Mouse (Mus musculus): ENCODE data around the gene Zfp874a. TPM values are rescaled to one million over a fixed set of nuclear protein-coding genes. Genes with fewer than 3 reads are reported as not detected.
A peak's percentile ranks its signal among the peaks of the same experiment; 100 is the strongest.
"Not testable (repeated sequence)": the region's sequence is repeated elsewhere in the genome, so short reads cannot be mapped to it uniquely, and the experiment has no call there.

Zfp874a gene
- total RNA-seq (2014; fragmentation: Nextera tagmentation) (8.4 and 8.7 TPM in 2 replicates), total RNA-seq (2017) (6.6 and 15.0 TPM in 2 replicates)

GRCm38 (mm10) chr13:67451172-67452020 lies at the start of gene Zfp874a:
Gene Zfp874a (minus strand): TSS chr13:67451624.
- peak; percentile 97 for ATAC-seq (replicated peaks; ENCODE audit: poor library complexity, severe bottlenecking)

GRCm38 (mm10) chr13:67500908-67501307 lies 49.5 kb upstream of the Zfp874a start:
- no peak for ATAC-seq (replicated peaks; ENCODE audit: poor library complexity, severe bottlenecking)

GRCm38 (mm10) chr13:67500084-67500719 lies 48.8 kb upstream of the Zfp874a start, which contains the start of gene Zfp58:
Gene Zfp58 (minus strand): TSS chr13:67500555.
- ATAC-seq (replicated peaks; ENCODE audit: poor library complexity, severe bottlenecking), result peak; percentile 95

GRCm38 (mm10) chr13:67495631-67496030 lies 44.2 kb upstream of the Zfp874a start:
- ATAC-seq (replicated peaks; ENCODE audit: poor library complexity, severe bottlenecking), result no peak

GRCm38 (mm10) chr13:67484424-67484811 lies 33.0 kb upstream of the Zfp874a start:
- ATAC-seq (replicated peaks; ENCODE audit: poor library complexity, severe bottlenecking), result peak; percentile 38

GRCm38 (mm10) chr13:67483625-67484423 lies 32.4 kb upstream of the Zfp874a start, which contains the start of gene Zfp874b:
Gene Zfp874b (minus strand): TSS chr13:67484258.
- peak; percentile 91 for ATAC-seq (replicated peaks; ENCODE audit: poor library complexity, severe bottlenecking)

GRCm38 (mm10) chr13:67481528-67481927 lies 30.1 kb upstream of the Zfp874a start:
- no peak for ATAC-seq (replicated peaks; ENCODE audit: poor library complexity, severe bottlenecking)

GRCm38 (mm10) chr13:67469274-67469673 lies 17.9 kb upstream of the Zfp874a start:
- ATAC-seq (replicated peaks; ENCODE audit: poor library complexity, severe bottlenecking), result no peak

- ATAC-seq (replicated peaks; ENCODE audit: poor library complexity, severe bottlenecking), result peak; percentile 100
These were observed 12.2 kb upstream of the Zfp874a start for GRCm38 (mm10) chr13:67463506-67464185.

- ATAC-seq (replicated peaks; ENCODE audit: poor library complexity, severe bottlenecking), result no peak
These were observed 541 bp upstream of the Zfp874a start for GRCm38 (mm10) chr13:67452021-67452309.

GRCm38 (mm10) chr13:67437095-67437494 lies 14.3 kb downstream of the Zfp874a start:
- peak; percentile 75 for ATAC-seq (replicated peaks; ENCODE audit: poor library complexity, severe bottlenecking)

GRCm38 (mm10) chr13:67428116-67428515 lies 23.3 kb downstream of the Zfp874a start:
- no peak for ATAC-seq (replicated peaks; ENCODE audit: poor library complexity, severe bottlenecking)

- not testable (repeated sequence) for ATAC-seq (replicated peaks; ENCODE audit: poor library complexity, severe bottlenecking)
These were observed 25.7 kb downstream of the Zfp874a start for GRCm38 (mm10) chr13:67425699-67426098.

- not testable (repeated sequence) for ATAC-seq (replicated peaks; ENCODE audit: poor library complexity, severe bottlenecking)
These were observed 28.9 kb downstream of the Zfp874a start for GRCm38 (mm10) chr13:67422532-67422931.

GRCm38 (mm10) chr13:67421207-67421857 lies 30.1 kb downstream of the Zfp874a start, which contains the start of gene Zfp459:
Gene Zfp459 (minus strand): TSS chr13:67421418.
- peak; percentile 74 for ATAC-seq (replicated peaks; ENCODE audit: poor library complexity, severe bottlenecking)

GRCm38 (mm10) chr13:67420558-67421206 lies 30.7 kb downstream of the Zfp874a start:
- ATAC-seq (replicated peaks; ENCODE audit: poor library complexity, severe bottlenecking), result peak; percentile 71

GRCm38 (mm10) chr13:67416811-67417210 lies 34.6 kb downstream of the Zfp874a start:
- no peak for ATAC-seq (replicated peaks; ENCODE audit: poor library complexity, severe bottlenecking)

- ATAC-seq (replicated peaks; ENCODE audit: poor library complexity, severe bottlenecking), result no peak
These were observed 35.7 kb downstream of the Zfp874a start for GRCm38 (mm10) chr13:67415759-67416158.

GRCm38 (mm10) chr13:67413634-67414033 lies 37.8 kb downstream of the Zfp874a start:
- ATAC-seq (replicated peaks; ENCODE audit: poor library complexity, severe bottlenecking), result peak; percentile 55; the same call in 1 of the 2 replicates
